Mouse (Mus musculus) G1E (cell line): ENCODE data around the gene Iqcg. TPM values are rescaled to one million over a fixed set of nuclear protein-coding genes. Genes with fewer than 3 reads are reported as not detected.
"Not testable (repeated sequence)": the region's sequence is repeated elsewhere in the genome, so short reads cannot be mapped to it uniquely, and the experiment has no call there.

ENCODE experiments used
- ATAC-seq: 2 replicates; pipeline ENCODE4 v1.8.0; 2016; ENCODE audit warnings: mild to moderate bottlenecking; ENCODE audit not compliant: insufficient number of reproducible peaks, poor library complexity, low FRiP score, severe bottlenecking; ENCODE audit errors: extremely low read depth
- DNase-seq: peaks from one replicate; pipeline ENCODE4 v3.0.0; 2012; ENCODE audit warnings: low spot score
- H3K27me3 ChIP-seq: 2 replicates; pipeline ENCODE4 v1.6.1; 2012; ENCODE audit warnings: mild to moderate bottlenecking, low read length, inconsistent platforms; ENCODE audit not compliant: insufficient read depth
- H3K36me3 ChIP-seq: replicated peaks from 2 replicates; pipeline ENCODE3; 2012; ENCODE audit warnings: mild to moderate bottlenecking, inconsistent platforms
- H3K4me1 ChIP-seq: 2 replicates; pipeline ENCODE4 v1.6.1; 2012; ENCODE audit warnings: low read depth, low read length, inconsistent platforms, mixed read lengths; ENCODE audit not compliant: insufficient read depth
- H3K4me3 ChIP-seq: 2 replicates; pipeline ENCODE4 v1.5.1; 2012; ENCODE audit warnings: low read depth, mild to moderate bottlenecking, inconsistent platforms, low read length, moderate library complexity, mixed read lengths
- H3K9me3 ChIP-seq: replicated peaks from 2 replicates; pipeline ENCODE4 v1.6.1; 2012; ENCODE audit warnings: inconsistent platforms
- CTCF ChIP-seq: IDR thresholded peaks from 2 replicates; pipeline ENCODE4 v1.5.1; 2012; ENCODE audit warnings: low read depth, low read length, inconsistent platforms, mixed read lengths
- GATA1 ChIP-seq: IDR thresholded peaks from 2 replicates; pipeline ENCODE4 v1.6.1; 2012; ENCODE audit warnings: borderline replicate concordance, low read length, inconsistent platforms, mixed read lengths
- GATA2 ChIP-seq: IDR thresholded peaks from 2 replicates; pipeline ENCODE4 v1.6.1; 2012; ENCODE audit warnings: low read depth, low read length, inconsistent platforms, borderline replicate concordance
- POLR2AphosphoS5 ChIP-seq: IDR thresholded peaks from 2 replicates; pipeline ENCODE4 v1.6.1; 2012; ENCODE audit warnings: low read depth, low read length, inconsistent platforms; ENCODE audit not compliant: insufficient replicate concordance
- TAL1 ChIP-seq: conservative IDR thresholded peaks from 2 replicates; pipeline ENCODE4 v1.6.1; 2012; ENCODE audit warnings: low read depth, low read length, inconsistent platforms, mixed read lengths
- polyA plus RNA-seq: library from polyadenylated mRNA; stranded (reverse); fragments of >175 nt; gene quantifications from 2 replicates; pipeline ENCODE4 v1.2.3, GENCODE M21; 2012
- total RNA-seq, 2 experiments: library from RNA; stranded (forward) in 1 of 2; stranded (reverse) in 1 of 2; fragments of 200-1000 nt in 1 of 2; fragments of >200 nt in 1 of 2; fragmentation: Nextera tagmentation in 1 of 2; gene quantifications; 2 replicates each; pipeline ENCODE4 v1.2.3; 2014 to 2017

Iqcg gene
- total and polyA plus RNA-seq, 3 experiments = 0.98 to 2.1 (median 1.5) TPM

DNA sequence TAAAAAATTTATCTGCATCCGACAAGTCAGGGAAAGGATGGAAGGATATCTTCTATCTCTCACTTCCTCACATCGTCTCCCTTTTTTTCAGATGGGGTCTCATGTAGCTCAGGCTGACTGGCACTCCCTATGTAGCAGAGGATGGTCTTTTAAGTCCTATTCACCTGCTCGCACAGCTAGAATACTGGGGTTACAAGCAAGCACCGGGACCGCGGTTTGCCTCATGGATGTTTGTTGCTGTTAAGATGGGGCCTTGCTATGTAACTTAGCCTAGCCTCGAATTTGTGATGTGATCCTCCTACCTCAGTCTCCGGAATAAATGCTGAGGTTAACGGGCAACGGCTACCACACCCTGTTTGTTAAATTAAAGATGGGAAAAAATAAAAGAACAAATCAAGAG, 363 bp downstream of the Iqcg start:
- ATAC-seq (no peak), DNase-seq (no peak)
- TF ChIP-seq POLR2AphosphoS5 (no peak), CTCF (no peak), GATA1 (no peak), GATA2 (no peak), TAL1 (no peak)

DNA sequence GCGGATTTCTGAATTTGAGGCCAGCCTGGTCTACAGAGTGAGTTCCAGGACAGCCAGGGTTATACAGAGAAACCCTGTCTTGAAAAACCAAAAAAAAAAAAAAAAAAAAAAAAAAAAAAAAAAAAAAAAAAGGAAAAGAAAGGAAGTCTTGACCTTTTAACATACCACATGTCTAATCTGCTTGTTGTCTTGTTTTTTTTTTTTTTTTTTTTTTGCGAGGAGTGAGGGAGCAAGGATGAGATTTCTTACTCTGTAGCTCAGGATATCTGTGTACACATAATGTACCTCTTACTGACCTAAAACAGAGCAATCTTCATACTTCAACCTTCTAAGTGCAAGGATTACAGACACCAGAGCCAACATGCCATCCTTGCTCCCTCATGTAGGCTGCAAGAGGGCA, 1.1 kb downstream of the Iqcg start:
- not testable (repeated sequence) for DNase-seq, ATAC-seq, H3K9me3 ChIP-seq, H3K4me3 ChIP-seq
- Histone ChIP-seq H3K27me3 (peaks cover 13% of the 10 kb centered on the region), H3K36me3 (peaks cover 24% of the 10 kb centered on the region), H3K4me1 (peaks cover 29% of the 10 kb centered on the region)

More for the DNA sequence above, 363 bp downstream of the Iqcg start:
- peaks cover 31% of the 10 kb centered on the region for H3K36me3 ChIP-seq
- no peaks in the 10 kb centered on the region for H3K9me3 ChIP-seq
- peaks cover 35% of the 10 kb centered on the region for H3K4me1 ChIP-seq
- peaks cover 13% of the 10 kb centered on the region for H3K27me3 ChIP-seq
- peak overlapping the region; percentile 95; the same call in 1 of the 2 replicates for H3K4me3 ChIP-seq

DNA sequence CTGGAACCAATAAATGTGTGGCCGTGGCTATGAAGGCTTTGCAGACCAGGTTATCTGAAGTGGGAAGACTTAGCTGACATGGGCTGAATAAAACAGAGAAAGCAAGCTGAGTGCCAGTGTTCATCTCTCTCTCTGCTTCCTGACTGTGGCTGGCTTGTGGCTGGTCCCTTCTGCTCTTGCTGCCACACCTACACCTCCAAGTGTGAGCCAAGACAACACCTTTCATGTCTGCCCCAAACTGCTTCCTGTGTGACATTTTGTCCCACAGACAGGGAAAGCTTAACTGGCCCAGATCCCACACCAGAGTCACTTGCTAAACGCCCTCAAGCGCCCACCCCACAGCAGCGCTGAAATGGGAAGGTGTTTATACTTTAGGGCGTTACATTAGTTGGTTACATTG, 2.9 kb downstream of the Iqcg start:
- H3K4me1 ChIP-seq = peaks cover 12% of the 10 kb centered on the region
- no peak overlapping the region for H3K4me3 ChIP-seq
- DNase-seq (no peak), ATAC-seq (no peak)
- peaks cover 6% of the 10 kb centered on the region for H3K36me3 ChIP-seq
- no peaks in the 10 kb centered on the region for H3K9me3 ChIP-seq
- TF ChIP-seq TAL1 (no peak), CTCF (no peak)
- peaks cover 15% of the 10 kb centered on the region for H3K27me3 ChIP-seq

DNA sequence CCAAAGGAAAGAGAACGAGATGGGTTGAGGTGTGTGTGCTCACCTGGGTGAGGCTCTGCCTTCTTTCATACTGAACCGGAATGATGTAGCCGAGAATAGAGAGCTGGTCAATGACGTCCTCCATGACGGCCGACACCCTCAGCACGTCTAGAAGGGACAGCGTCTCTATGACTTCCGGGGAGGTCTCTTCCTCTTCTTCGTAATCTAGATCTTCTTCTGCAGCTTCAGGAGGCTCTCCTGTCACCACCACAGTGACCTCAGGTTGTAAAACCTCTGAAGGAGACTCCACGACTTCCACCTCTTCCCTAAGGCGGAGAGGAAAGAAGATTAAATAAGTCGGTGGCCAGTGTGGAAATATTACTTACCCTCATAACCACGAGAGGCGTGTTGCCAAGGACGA, 6.2 kb downstream of the Iqcg start:
- Histone ChIP-seq H3K4me3 (no peak overlapping the region), H3K27me3 (peaks cover 16% of the 10 kb centered on the region), H3K9me3 (no peaks in the 10 kb centered on the region), H3K4me1 (peaks cover 6% of the 10 kb centered on the region), H3K36me3 (no peaks in the 10 kb centered on the region)
- no peak for ATAC-seq
- TF ChIP-seq TAL1 (no peak), POLR2AphosphoS5 (no peak), GATA2 (no peak)
- no peak for DNase-seq

DNA sequence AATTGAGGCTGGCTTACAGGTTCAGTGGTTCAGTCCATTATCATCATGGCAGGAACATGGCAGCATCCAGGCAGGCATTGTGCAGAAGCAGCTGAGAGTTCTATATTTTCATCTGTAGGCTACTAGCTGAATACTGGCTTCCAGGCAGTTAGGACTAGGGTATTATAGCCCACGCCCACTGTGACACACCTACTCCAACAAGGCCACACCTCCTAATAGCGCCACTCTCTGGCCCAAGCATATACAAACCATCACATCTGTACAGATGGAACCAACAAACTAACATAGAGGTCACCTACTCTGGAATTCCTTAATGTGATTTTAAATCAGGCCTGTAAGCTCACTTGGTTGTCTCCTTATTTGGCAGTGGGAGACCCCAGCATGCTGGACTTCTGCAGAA, 7.3 kb downstream of the Iqcg start:
- Histone ChIP-seq H3K9me3 (no peaks in the 10 kb centered on the region), H3K4me3 (no peak overlapping the region), H3K4me1 (peaks cover 6% of the 10 kb centered on the region), H3K27me3 (peaks cover 12% of the 10 kb centered on the region), H3K36me3 (no peaks in the 10 kb centered on the region)
- TF ChIP-seq GATA1 = no peak
- no peak for TF ChIP-seq TAL1
- no peak for TF ChIP-seq GATA2
- DNase-seq = no peak
- ATAC-seq = no peak

DNA sequence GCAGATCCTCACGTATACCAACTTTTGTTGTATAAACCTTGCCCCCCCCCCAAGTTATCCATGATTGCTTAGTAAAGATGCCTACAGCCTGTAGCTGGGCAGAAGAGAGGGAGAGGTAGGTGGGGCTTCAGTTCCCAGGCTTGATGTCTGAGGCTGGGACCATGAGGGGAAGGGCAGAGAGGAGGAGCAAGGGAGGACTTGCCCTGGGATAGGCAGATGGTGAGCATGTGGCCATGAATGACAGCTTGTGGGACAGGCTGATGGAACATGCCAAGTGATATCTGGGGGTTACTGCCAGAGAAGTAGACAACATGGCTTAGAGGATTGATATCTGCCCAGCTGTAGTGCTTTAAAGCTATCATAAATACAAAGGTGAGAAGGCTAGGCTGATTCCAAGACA, 8.0 kb downstream of the Iqcg start:
- Histone ChIP-seq H3K4me1 (peaks cover 8% of the 10 kb centered on the region), H3K27me3 (peaks cover 11% of the 10 kb centered on the region), H3K9me3 (no peaks in the 10 kb centered on the region), H3K36me3 (no peaks in the 10 kb centered on the region), H3K4me3 (no peak overlapping the region)
- no peak for TF ChIP-seq GATA2
- TF ChIP-seq CTCF = no peak
- TF ChIP-seq POLR2AphosphoS5 = no peak
- no peak for TF ChIP-seq TAL1
- TF ChIP-seq GATA1 = no peak
- ATAC-seq (no peak), DNase-seq (no peak)

DNA sequence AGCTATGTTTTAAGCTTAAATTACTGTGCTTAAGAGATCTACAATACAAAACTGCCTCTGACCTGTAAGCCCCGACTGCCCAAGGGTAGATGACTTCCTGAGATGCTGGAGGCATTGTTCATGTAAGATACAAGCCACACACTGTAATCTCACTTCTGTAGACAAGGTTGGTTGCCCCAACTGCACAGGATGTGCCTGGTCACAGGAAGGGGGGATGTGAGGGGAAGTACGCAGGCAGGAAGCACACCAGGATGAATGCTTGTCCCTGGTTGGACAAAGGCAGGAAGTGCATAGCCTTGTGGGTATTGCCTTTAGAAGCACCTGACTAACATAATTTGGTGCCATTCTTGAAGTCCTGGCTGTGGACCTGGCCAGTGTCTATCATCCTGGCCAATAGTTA, 12.8 kb downstream of the Iqcg start:
- no peaks in the 10 kb centered on the region for H3K9me3 ChIP-seq
- peaks cover 5% of the 10 kb centered on the region for H3K27me3 ChIP-seq
- no peaks in the 10 kb centered on the region for H3K36me3 ChIP-seq
- DNase-seq = no peak
- H3K4me3 ChIP-seq = peak overlapping the region; percentile 46; the same call in 1 of the 2 replicates
- peaks cover 7% of the 10 kb centered on the region for H3K4me1 ChIP-seq
- TF ChIP-seq CTCF (no peak), GATA1 (no peak), GATA2 (no peak), POLR2AphosphoS5 (no peak), TAL1 (no peak)
- ATAC-seq = peak; percentile 28; the same call in 1 of the 2 replicates
